Mouse (Mus musculus) hindbrain, embryonic 11.5 days (tissue): Measurements from ENCODE around the gene Galt. TPM values are rescaled to one million over a fixed set of nuclear protein-coding genes. Genes with fewer than 3 reads are reported as not detected.
"Not testable (repeated sequence)": the region's sequence is repeated elsewhere in the genome, so short reads cannot be mapped to it uniquely, and the experiment has no call there.

ENCODE experiments used
- ATAC-seq: fragments of 200-750 bp; cut with Nextera tagmentation; 2 replicates; pipeline ENCODE4 v1.8.0; 2017; ENCODE audit warnings: mild to moderate bottlenecking, moderate TSS enrichment, moderate library complexity; ENCODE audit not compliant: low FRiP score
- DNase-seq: peaks from one replicate; pipeline ENCODE4 v3.0.0-alpha.2; 2015; ENCODE audit warnings: low spot score
- H3K27ac ChIP-seq: fragments of 300-500 bp; sonication (generic); 2 replicates; pipeline ENCODE4 v1.5.1; 2014; ENCODE audit warnings: mild to moderate bottlenecking, low read depth, low read length
- H3K27me3 ChIP-seq: fragments of 300-500 bp; sonication (generic); 2 replicates; pipeline ENCODE4 v1.6.1; 2014; ENCODE audit warnings: mild to moderate bottlenecking, low read length, moderate library complexity, mixed read lengths; ENCODE audit not compliant: control insufficient read depth, insufficient read depth
- H3K36me3 ChIP-seq: fragments of 300-500 bp; sonication (generic); 2 replicates; pipeline ENCODE4 v1.6.1; 2014; ENCODE audit warnings: mild to moderate bottlenecking, low read length, moderate library complexity, mixed read lengths; ENCODE audit not compliant: control insufficient read depth, insufficient read depth
- H3K4me1 ChIP-seq: fragments of 300-500 bp; sonication (generic); replicated peaks from 2 replicates; pipeline ENCODE4 v1.6.1; 2014; ENCODE audit warnings: low read length, mixed read lengths; ENCODE audit not compliant: control insufficient read depth, insufficient read depth
- H3K4me2 ChIP-seq: fragments of 300-500 bp; sonication (generic); replicated peaks from 2 replicates; pipeline ENCODE4 v1.6.1; 2014; ENCODE audit warnings: mild to moderate bottlenecking, low read depth, low read length
- H3K4me3 ChIP-seq: fragments of 300-500 bp; sonication (generic); 2 replicates; pipeline ENCODE4 v1.5.1; 2014; ENCODE audit warnings: low read depth, low read length
- H3K9ac ChIP-seq: fragments of 300-500 bp; sonication (generic); 2 replicates; pipeline ENCODE4 v1.6.1; 2014; ENCODE audit warnings: low read depth, low read length
- H3K9me3 ChIP-seq: fragments of 300-500 bp; sonication (generic); 2 replicates; pipeline ENCODE4 v1.6.1; 2016; ENCODE audit warnings: low read length; ENCODE audit not compliant: control insufficient read depth
- WGBS: fragments of 180-500 bp; shearing (Covaris S2); extraction: QIAGEN DNeasy Blood & Tissue Kit; methylation state at CpG from one replicate; pipeline ENCODE4 v1.1.7; 2014; 5-methylcytosine and 5-hydroxymethylcytosine counted together
- polyA plus RNA-seq: library from polyadenylated mRNA; unstranded; fragments of >200 nt; fragmentation: Nextera tagmentation; extraction: Ambion mirVana; gene quantifications from 2 replicates; pipeline ENCODE4 v1.2.1, GENCODE M21; 2014

Gene Galt
- polyA plus RNA-seq, 1 experiment from 2014 or later = 26.1 TPM

- H3K27me3 ChIP-seq = no peaks in the 10 kb centered on the region
- H3K4me3 ChIP-seq = no peak overlapping the region
- peak overlapping the region; percentile 7 for H3K4me2 ChIP-seq
- ATAC-seq (peak; percentile 36; the same call in 1 of the 2 replicates), DNase-seq (peak; percentile 44)
- no peaks in the 10 kb centered on the region for H3K9me3 ChIP-seq
- H3K27ac ChIP-seq = peak overlapping the region; percentile 34; the same call in 1 of the 2 replicates
- WGBS = 40% methylated on average over 8 of the region's 8 CpGs
- H3K36me3 ChIP-seq = no peaks in the 10 kb centered on the region
- H3K9ac ChIP-seq = peak overlapping the region; percentile 28; the same call in 1 of the 2 replicates
- H3K4me1 ChIP-seq = peaks cover 2% of the 10 kb centered on the region; the same call in 1 of the 2 replicates
Observed at GRCm38 (mm10) chr4:41762099-41762687, 7.2 kb downstream of the Galt start.

- Histone ChIP-seq H3K27ac (peak overlapping the region; percentile 34; the same call in 1 of the 2 replicates), H3K9ac (peak overlapping the region; percentile 28; the same call in 1 of the 2 replicates)
- not testable (repeated sequence) for ATAC-seq, H3K4me2 ChIP-seq, H3K27me3 ChIP-seq, H3K9me3 ChIP-seq, H3K36me3 ChIP-seq, H3K4me3 ChIP-seq, H3K4me1 ChIP-seq
- 48% methylated on average over 8 of the region's 8 CpGs for WGBS
- peak; percentile 25 for DNase-seq
Observed at GRCm38 (mm10) chr4:41762688-41763114, 7.7 kb downstream of the Galt start.

GRCm38 (mm10) chr4:41763176-41763575, 8.1 kb downstream of the Galt start:
- not testable (repeated sequence) for H3K4me1 ChIP-seq, H3K27me3 ChIP-seq, H3K4me3 ChIP-seq, ATAC-seq, H3K27ac ChIP-seq, DNase-seq, H3K36me3 ChIP-seq, H3K4me2 ChIP-seq, H3K9ac ChIP-seq, H3K9me3 ChIP-seq
- WGBS = 80% methylated on average over 3 of the region's 6 CpGs

GRCm38 (mm10) chr4:41767301-41767700, 12.3 kb downstream of the Galt start:
- H3K9ac ChIP-seq, H3K27me3 ChIP-seq, H3K9me3 ChIP-seq, H3K4me1 ChIP-seq, ATAC-seq, H3K4me3 ChIP-seq, H3K27ac ChIP-seq, H3K36me3 ChIP-seq, H3K4me2 ChIP-seq, DNase-seq: not testable (repeated sequence)
- WGBS = 90% methylated on average over 10 of the region's 10 CpGs

GRCm38 (mm10) chr4:41772946-41773345, 17.9 kb downstream of the Galt start:
- not testable (repeated sequence) for H3K36me3 ChIP-seq, H3K27me3 ChIP-seq, H3K9ac ChIP-seq, H3K27ac ChIP-seq, H3K9me3 ChIP-seq, ATAC-seq, H3K4me1 ChIP-seq
- H3K4me2 ChIP-seq = 0 out of 2 replicates have a peak overlapping the region, but pooled peaks have one; percentile 18
- WGBS = 1% methylated on average over 5 of the region's 16 CpGs
- peak; percentile 21 for DNase-seq
- peak overlapping the region; percentile 13; the same call in 1 of the 2 replicates for H3K4me3 ChIP-seq

GRCm38 (mm10) chr4:41773502-41773901, 18.5 kb downstream of the Galt start:
- peak overlapping the region; percentile 37 for H3K4me2 ChIP-seq
- not testable (repeated sequence) for ATAC-seq, H3K9me3 ChIP-seq, H3K4me1 ChIP-seq, H3K27ac ChIP-seq, H3K27me3 ChIP-seq, H3K36me3 ChIP-seq
- 0 out of 2 replicates have a peak overlapping the region, but pooled peaks have one; percentile 37 for H3K9ac ChIP-seq
- H3K4me3 ChIP-seq = peak overlapping the region; percentile 34
- DNase-seq = peak; percentile 60
- 1% methylated on average over 13 of the region's 25 CpGs for WGBS

GRCm38 (mm10) chr4:41774002-41774401, 19.0 kb downstream of the Galt start, which contains the start of gene Ccl27a:
TSS of gene Ccl27a (minus strand) at chr4:41774247.
- not testable (repeated sequence) for H3K27me3 ChIP-seq, ATAC-seq, H3K27ac ChIP-seq, H3K4me1 ChIP-seq, H3K9me3 ChIP-seq, H3K36me3 ChIP-seq
- peak within 1 kb of the TSS; percentile 34 for H3K4me3 ChIP-seq
- 0 out of 2 replicates have a peak within 1 kb of the TSS, but pooled peaks have one; percentile 37 for H3K9ac ChIP-seq
- peak within 1 kb of the TSS; percentile 43 for H3K4me2 ChIP-seq
- DNase-seq = peak; percentile 90
- under 1% methylated on average over 12 of the region's 14 CpGs for WGBS

GRCm38 (mm10) chr4:41774506-41774905, 19.5 kb downstream of the Galt start:
- Histone ChIP-seq H3K4me3 (peak overlapping the region; percentile 34), H3K4me2 (peak overlapping the region; percentile 43)
- not testable (repeated sequence) for H3K4me1 ChIP-seq, DNase-seq, H3K27me3 ChIP-seq, H3K9ac ChIP-seq, H3K36me3 ChIP-seq, H3K9me3 ChIP-seq, ATAC-seq, H3K27ac ChIP-seq
- 66% methylated on average over 3 of the region's 3 CpGs for WGBS

GRCm38 (mm10) chr4:41775840-41776239, 20.8 kb downstream of the Galt start:
- ATAC-seq, H3K4me3 ChIP-seq, H3K9ac ChIP-seq, H3K27ac ChIP-seq, H3K4me1 ChIP-seq, H3K27me3 ChIP-seq, H3K9me3 ChIP-seq, DNase-seq, H3K4me2 ChIP-seq, H3K36me3 ChIP-seq: not testable (repeated sequence)
- WGBS = 75% methylated on average over 1 of the region's 1 CpGs
